In genomic region chr4:134307367-134308072, GRCm38 (mm10) we compare ENCODE assay signal across 8 mouse cellular contexts. TPM values are rescaled to one million over a fixed set of nuclear protein-coding genes. Genes with fewer than 3 reads are reported as not detected.
DNase-seq lines count a peak whose midpoint lies in the region; ATAC-seq and TF ChIP-seq lines count a peak whose summit lies in the region.

No protein-coding gene starts in this region.

- 10% methylated on average over 12 of the region's 12 CpGs for WGBS in hindbrain, embryonic 16.5 days

- TF ChIP-seq CTCF in bone marrow macrophage, adult 2 months (IDR thresholded peaks at IDR 0.05; ENCODE audit: low read depth, low read length) = no peak

- peak; percentile 27; the same call in 1 of the 2 replicates for ATAC-seq in hindbrain, embryonic 16.5 days

- no peaks in the 10 kb centered on the region for H3K27me3 ChIP-seq in hindbrain, embryonic 16.5 days (replicated peaks; ENCODE audit: control insufficient read depth, insufficient read depth, low read length)

- peak; percentile 80 for DNase-seq in 416B (ENCODE audit: low read depth)
- DNase-seq in gastrocnemius, adult 8-10 months (ENCODE audit: low spot score in 2 of 2) = peak; percentile 70 to 86
- DNase-seq in layer of hippocampus, postnatal 36 days = peak; percentile 34 to 53
- peak; percentile 91 for DNase-seq in lung, postnatal 10 days
- peak; percentile 55 for DNase-seq in ovary, postnatal 14 days (ENCODE audit: low spot score)
- peak; percentile 81 for DNase-seq in urinary bladder, postnatal 14 days (ENCODE audit: low spot score)

- no peaks in the 10 kb centered on the region for H3K9me3 ChIP-seq in hindbrain, embryonic 16.5 days (ENCODE audit: control insufficient read depth, low read length)

- H3K4me2 ChIP-seq in hindbrain, embryonic 16.5 days (ENCODE audit: low read length) = peak overlapping the region; percentile 38

- peaks cover 13% of the 10 kb centered on the region for H3K4me1 ChIP-seq in bone marrow macrophage, adult 2 months (ENCODE audit: control insufficient read depth, insufficient read depth, low read length)
- peaks cover 5% of the 10 kb centered on the region for H3K4me1 ChIP-seq in hindbrain, embryonic 16.5 days (ENCODE audit: control insufficient read depth, insufficient read depth, low read depth, low read length)

- H3K27ac ChIP-seq in bone marrow macrophage, adult 2 months (ENCODE audit: insufficient read depth, low read depth, low read length) = peak overlapping the region; percentile 72
- no peak overlapping the region for H3K27ac ChIP-seq in hindbrain, embryonic 16.5 days (ENCODE audit: low read depth, low read length)

- no peak for TF ChIP-seq POLR2A in bone marrow macrophage, adult 2 months (IDR thresholded peaks at IDR 0.05; ENCODE audit: borderline replicate concordance, low read depth, low read length)

- no peak overlapping the region for H3K9ac ChIP-seq in hindbrain, embryonic 16.5 days (ENCODE audit: low read depth, low read length)

- H3K36me3 ChIP-seq in hindbrain, embryonic 16.5 days (ENCODE audit: control insufficient read depth, insufficient read depth, low read length) = no peaks in the 10 kb centered on the region

- H3K4me3 ChIP-seq in bone marrow macrophage, adult 2 months (ENCODE audit: insufficient read depth, low read length) = peak overlapping the region; percentile 17; the same call in 1 of the 2 replicates
- H3K4me3 ChIP-seq in hindbrain, embryonic 16.5 days (ENCODE audit: low read length) = peak overlapping the region; percentile 4; the same call in 1 of the 2 replicates

RNA-seq across cellular contexts. Expression of gene Trim63, which starts 7.4 kb away (rescaled TPM):
- not detected in 2 replicates for polyA plus RNA-seq in bone marrow macrophage, adult 2 months (2012; ENCODE audit: insufficient read depth, insufficient read length, missing spikeins)
- 100 to 1,000 TPM; 202 to 681 (median 229) TPM for total RNA-seq in gastrocnemius, adult 8-10 months (2022)
- 0.76 and 1.2 TPM in 2 replicates for polyA plus RNA-seq in hindbrain, embryonic 16.5 days (2015; fragmentation: Nextera tagmentation; extraction: Ambion mirVana)
- not detected for total RNA-seq in layer of hippocampus, postnatal 36 days (2021)

RNA-seq across cellular contexts. Expression of gene Pdik1l, which starts 19.8 kb away (rescaled TPM):
- 12.2 and 15.2 TPM in 2 replicates for polyA plus RNA-seq in bone marrow macrophage, adult 2 months (2012; ENCODE audit: insufficient read depth, insufficient read length, missing spikeins)
- 1 to 10 TPM; 2.5 to 4.1 (median 3.4) TPM for total RNA-seq in gastrocnemius, adult 8-10 months (2022)
- 32.5 and 36.1 TPM in 2 replicates for polyA plus RNA-seq in hindbrain, embryonic 16.5 days (2015; fragmentation: Nextera tagmentation; extraction: Ambion mirVana)
- total RNA-seq in layer of hippocampus, postnatal 36 days (2021) = 10 to 100 TPM; 16.7 to 21.5 TPM

RNA-seq across cellular contexts. Expression of gene Slc30a2, which starts 35.5 kb away (rescaled TPM):
- not detected in 2 replicates for polyA plus RNA-seq in bone marrow macrophage, adult 2 months (2012; ENCODE audit: insufficient read depth, insufficient read length, missing spikeins)
- total RNA-seq in gastrocnemius, adult 8-10 months (2022) = 10 to 100 TPM in 2 of 4 experiments, 1 to 10 TPM in 2; 3.4 to 20.1 (median 11.8) TPM
- polyA plus RNA-seq in hindbrain, embryonic 16.5 days (2015; fragmentation: Nextera tagmentation; extraction: Ambion mirVana) = 0.17 and 0.25 TPM in 2 replicates
- not detected for total RNA-seq in layer of hippocampus, postnatal 36 days (2021)

RNA-seq across cellular contexts. Expression of gene Grrp1, which starts 53.6 kb away (rescaled TPM):
- not detected in 2 replicates for polyA plus RNA-seq in bone marrow macrophage, adult 2 months (2012; ENCODE audit: insufficient read depth, insufficient read length, missing spikeins)
- 1 to 10 TPM; 1.7 to 2.5 (median 1.8) TPM for total RNA-seq in gastrocnemius, adult 8-10 months (2022)
- 15.7 and 16.9 TPM in 2 replicates for polyA plus RNA-seq in hindbrain, embryonic 16.5 days (2015; fragmentation: Nextera tagmentation; extraction: Ambion mirVana)
- total RNA-seq in layer of hippocampus, postnatal 36 days (2021) = 1 to 10 TPM; 2.7 to 7.4 TPM

Comparison
In these comparisons a context has a peak if more than half of its experiments do, and no peak if none do; other contexts are left out.
1. RNA of gene Trim63, which starts 7.4 kb away (total RNA-seq): 202 to 681 TPM in gastrocnemius, adult 8-10 months; not detected in layer of hippocampus, postnatal 36 days; every median in the first group is over 100 times any median in the second.
2. RNA of gene Slc30a2, which starts 35.5 kb away (total RNA-seq): 3.4 to 20.1 TPM in gastrocnemius, adult 8-10 months; not detected in layer of hippocampus, postnatal 36 days; every median in the first group is over 4 times any median in the second.
3. Peak in every context shown above with its lines, with median percentiles within 50 percentile points of each other: DNase-seq.